Mouse (Mus musculus) neural tube, embryonic 13.5 days (tissue): ENCODE data around the gene Pah. TPM values are rescaled to one million over a fixed set of nuclear protein-coding genes. Genes with fewer than 3 reads are reported as not detected.

Source experiments
- ATAC-seq: fragments of 200-750 bp; cut with Nextera tagmentation; 2 replicates; pipeline ENCODE4 v1.8.0; 2017; ENCODE audit warnings: low read depth, mild to moderate bottlenecking, moderate TSS enrichment, moderate library complexity
- H3K27ac ChIP-seq: fragments of 300-500 bp; sonication (generic); replicated peaks from 2 replicates; pipeline ENCODE4 v1.5.1; 2015; ENCODE audit warnings: moderate library complexity, mild to moderate bottlenecking, inconsistent platforms
- H3K27me3 ChIP-seq: fragments of 300-500 bp; sonication (generic); 2 replicates; pipeline ENCODE4 v1.6.1; 2015; ENCODE audit warnings: mild to moderate bottlenecking, inconsistent platforms
- H3K36me3 ChIP-seq: fragments of 300-500 bp; sonication (generic); 2 replicates; pipeline ENCODE4 v1.6.1; 2015; ENCODE audit warnings: mild to moderate bottlenecking, inconsistent platforms
- H3K4me1 ChIP-seq: fragments of 300-500 bp; sonication (generic); replicated peaks from 2 replicates; pipeline ENCODE4 v1.6.1; 2015; ENCODE audit warnings: inconsistent platforms
- H3K4me2 ChIP-seq: fragments of 300-500 bp; sonication (generic); 2 replicates; pipeline ENCODE4 v1.6.1; 2015; ENCODE audit warnings: inconsistent platforms, mild to moderate bottlenecking, moderate library complexity
- H3K4me3 ChIP-seq: fragments of 300-500 bp; sonication (generic); 2 replicates; pipeline ENCODE4 v1.5.1; 2015; ENCODE audit warnings: mild to moderate bottlenecking, inconsistent platforms
- H3K9ac ChIP-seq: fragments of 300-500 bp; sonication (generic); 2 replicates; pipeline ENCODE4 v1.6.1; 2015; ENCODE audit warnings: moderate library complexity, mild to moderate bottlenecking, inconsistent platforms
- H3K9me3 ChIP-seq: fragments of 300-500 bp; sonication (generic); 2 replicates; pipeline ENCODE4 v1.6.1; 2016; ENCODE audit warnings: inconsistent platforms
- WGBS: fragments of 180-500 bp; shearing (Covaris S2); methylation state at CpG from one replicate; pipeline ENCODE4 v1.1.7; 2015; 5-methylcytosine and 5-hydroxymethylcytosine counted together
- polyA plus RNA-seq: library from polyadenylated mRNA; unstranded; fragments of >200 nt; fragmentation: Nextera tagmentation; extraction: Ambion mirVana; gene quantifications from 2 replicates; pipeline ENCODE4 v1.2.1, GENCODE M21; 2015

The Pah gene
- polyA plus RNA-seq, 1 experiment from 2014 or later, result not detected

DNA sequence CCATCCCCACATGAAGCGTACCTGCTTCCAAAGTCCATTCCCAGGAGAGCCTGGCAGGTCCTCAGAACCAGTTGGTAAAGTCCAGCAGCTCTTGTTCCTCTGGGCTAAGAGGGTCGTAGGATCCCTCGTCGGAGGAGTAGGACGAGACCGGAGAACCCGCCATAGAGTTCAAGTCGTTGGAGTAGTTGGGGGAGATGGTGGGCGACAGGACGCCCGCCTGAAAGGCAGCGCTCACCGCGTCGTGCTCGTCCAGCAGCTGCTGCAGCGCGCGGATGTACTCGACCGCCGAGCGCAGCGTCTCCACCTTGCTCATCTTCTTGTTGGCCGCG, 29.3 kb upstream of the Pah start:
- Histone ChIP-seq H3K27ac (peak overlapping the region; percentile 88), H3K9me3 (no peaks in the 10 kb centered on the region), H3K4me1 (peaks cover 64% of the 10 kb centered on the region), H3K9ac (peak overlapping the region; percentile 86), H3K27me3 (peaks cover 42% of the 10 kb centered on the region), H3K36me3 (no peaks in the 10 kb centered on the region), H3K4me3 (peak overlapping the region; percentile 64), H3K4me2 (peak overlapping the region; percentile 87)
- WGBS, result under 1% methylated on average over 26 of the region's 26 CpGs
- ATAC-seq, result no peak

DNA sequence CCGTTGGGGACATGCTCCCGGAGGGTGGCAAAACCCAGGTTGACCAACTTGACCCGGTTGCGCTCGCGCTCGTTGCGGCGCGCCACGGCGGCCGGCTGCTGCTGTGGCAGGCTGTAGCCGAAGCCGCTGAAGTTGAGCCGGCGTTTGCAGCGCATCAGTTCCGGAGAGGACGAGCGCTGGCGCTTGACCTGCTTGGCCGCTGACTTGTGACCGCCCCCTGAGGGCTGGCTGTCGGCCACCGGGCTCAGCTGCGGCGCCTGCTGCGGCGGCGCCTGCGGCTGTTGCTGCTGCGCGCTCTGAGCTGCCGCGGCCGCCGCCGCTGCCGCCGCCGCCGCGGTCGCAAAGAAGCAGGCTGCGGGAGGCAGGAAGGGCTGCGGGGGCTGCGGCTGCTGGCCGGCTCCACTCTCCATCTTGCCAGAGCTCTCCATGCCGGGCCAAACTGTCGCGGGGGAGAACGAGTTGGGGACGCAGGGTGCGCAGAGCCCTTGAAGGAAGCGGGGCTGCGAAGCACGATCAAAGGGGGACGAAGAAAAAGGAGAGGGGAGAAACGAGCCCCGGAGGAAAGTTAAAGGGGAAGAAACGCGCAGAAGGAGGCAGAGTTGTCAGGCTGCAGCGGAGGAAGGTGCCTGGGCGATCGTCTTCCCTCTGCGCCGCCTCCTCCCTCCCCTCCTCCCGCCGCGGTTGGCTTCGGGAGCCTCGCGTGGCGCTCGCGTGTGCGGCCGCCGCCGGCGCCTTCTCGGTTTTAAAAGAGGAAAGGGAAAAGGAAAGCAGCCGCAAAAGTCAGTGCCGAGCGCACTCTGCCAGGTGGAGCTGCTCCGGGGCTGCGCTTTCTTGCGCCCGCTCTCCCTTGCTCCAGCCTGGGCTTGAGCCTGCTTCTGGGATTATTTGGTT, 28.7 kb upstream of the Pah start:
- Histone ChIP-seq H3K9me3 (peaks cover 1% of the 10 kb centered on the region), H3K4me1 (peaks cover 58% of the 10 kb centered on the region), H3K4me2 (peak overlapping the region; percentile 87), H3K36me3 (no peaks in the 10 kb centered on the region), H3K4me3 (peak overlapping the region; percentile 64), H3K27me3 (peaks cover 40% of the 10 kb centered on the region), H3K27ac (peak overlapping the region; percentile 88), H3K9ac (peak overlapping the region; percentile 86)
- peak; percentile 30 for ATAC-seq
- WGBS, result under 1% methylated on average over 87 of the region's 90 CpGs

DNA sequence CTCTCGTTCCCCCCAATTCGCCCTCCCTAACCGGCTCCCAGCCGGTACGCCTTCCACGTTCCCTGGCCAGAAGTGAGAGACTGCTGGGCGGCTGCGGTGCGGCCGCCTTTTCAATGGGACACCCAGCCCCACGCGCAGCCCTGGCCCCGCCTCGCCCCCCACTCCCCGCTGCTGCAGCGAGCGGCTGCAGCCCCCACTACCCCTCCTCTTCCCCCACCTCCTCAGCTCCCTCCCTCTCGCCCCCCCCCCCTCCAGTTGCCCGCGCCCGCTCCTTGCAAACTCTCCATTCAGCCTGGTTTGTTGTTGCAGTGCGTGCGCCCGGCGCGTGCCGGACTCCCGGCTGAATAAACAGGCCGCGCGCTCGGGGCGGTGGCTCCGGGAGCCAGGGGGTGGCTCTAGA, 28.0 kb upstream of the Pah start, which contains the start of gene Ascl1:
Ascl1 (minus strand) TSS at position 85 of the 400 bp plus-strand sequence.
- Histone ChIP-seq H3K36me3 (no peaks in the 10 kb centered on the region), H3K27me3 (peaks cover 44% of the 10 kb centered on the region), H3K27ac (peak within 1 kb of the TSS; percentile 88), H3K4me2 (peak within 1 kb of the TSS; percentile 87), H3K4me3 (peak within 1 kb of the TSS; percentile 64), H3K4me1 (peaks cover 51% of the 10 kb centered on the region), H3K9ac (peak within 1 kb of the TSS; percentile 86), H3K9me3 (peaks cover 5% of the 10 kb centered on the region)
- WGBS, result under 1% methylated on average over 30 of the region's 34 CpGs
- ATAC-seq, result peak; percentile 69

DNA sequence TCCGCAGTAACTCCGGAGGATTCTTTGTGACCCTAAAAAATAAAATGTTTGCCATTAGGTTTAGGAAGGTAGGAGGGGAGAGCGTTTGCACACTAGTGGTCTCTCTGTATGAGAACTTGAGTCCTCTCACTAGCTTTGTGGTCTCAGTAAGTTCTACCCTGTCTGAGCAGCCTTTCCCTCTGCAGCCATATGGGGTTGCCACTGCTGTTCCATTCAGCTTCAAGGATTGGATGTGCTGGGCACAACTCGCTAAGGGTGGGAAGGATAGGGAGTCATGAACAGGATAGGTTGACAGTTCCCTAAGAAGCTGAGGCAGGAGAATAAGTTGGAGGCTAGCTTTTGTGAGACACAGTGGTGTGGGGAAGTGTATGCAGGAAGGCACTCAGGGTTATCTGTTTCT, 27.4 kb upstream of the Pah start:
- H3K9me3 ChIP-seq, result peaks cover 5% of the 10 kb centered on the region
- ATAC-seq, result peak; percentile 13; the same call in 1 of the 2 replicates
- no peaks in the 10 kb centered on the region for H3K36me3 ChIP-seq
- H3K27ac ChIP-seq, result peak overlapping the region; percentile 88; the same call in 1 of the 2 replicates
- H3K27me3 ChIP-seq, result peaks cover 50% of the 10 kb centered on the region
- H3K9ac ChIP-seq, result peak overlapping the region; percentile 86
- peaks cover 45% of the 10 kb centered on the region for H3K4me1 ChIP-seq
- H3K4me3 ChIP-seq, result peak overlapping the region; percentile 64
- peak overlapping the region; percentile 87 for H3K4me2 ChIP-seq
- 2% methylated on average over 4 of the region's 4 CpGs for WGBS

DNA sequence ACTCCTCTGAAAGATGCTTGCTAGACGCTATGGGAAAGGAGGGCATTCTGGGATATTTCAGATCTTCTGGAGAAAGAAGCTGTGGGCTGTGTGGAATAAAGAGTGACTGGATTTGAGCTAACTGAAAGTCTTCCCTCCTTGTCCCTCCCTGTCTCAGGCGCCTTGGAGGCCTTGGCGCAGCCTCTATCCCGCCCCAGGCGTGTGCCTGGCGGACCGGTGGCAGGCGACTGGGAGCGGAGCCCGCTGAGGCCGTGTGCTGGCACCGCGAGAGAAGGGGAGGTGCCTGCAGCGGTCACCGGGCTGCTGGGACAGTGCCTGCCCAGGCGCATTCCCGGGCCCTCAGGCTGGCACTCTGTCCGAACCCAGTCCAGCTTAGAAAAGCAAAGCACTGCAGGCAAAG, 27.0 kb upstream of the Pah start:
- peak overlapping the region; percentile 60 for H3K9ac ChIP-seq
- peaks cover 5% of the 10 kb centered on the region for H3K9me3 ChIP-seq
- H3K27me3 ChIP-seq, result peaks cover 52% of the 10 kb centered on the region
- ATAC-seq, result peak; percentile 33
- peak overlapping the region; percentile 64 for H3K4me3 ChIP-seq
- peaks cover 41% of the 10 kb centered on the region for H3K4me1 ChIP-seq
- H3K36me3 ChIP-seq, result no peaks in the 10 kb centered on the region
- H3K4me2 ChIP-seq, result peak overlapping the region; percentile 87
- peak overlapping the region; percentile 88; the same call in 1 of the 2 replicates for H3K27ac ChIP-seq
- 2% methylated on average over 18 of the region's 18 CpGs for WGBS

DNA sequence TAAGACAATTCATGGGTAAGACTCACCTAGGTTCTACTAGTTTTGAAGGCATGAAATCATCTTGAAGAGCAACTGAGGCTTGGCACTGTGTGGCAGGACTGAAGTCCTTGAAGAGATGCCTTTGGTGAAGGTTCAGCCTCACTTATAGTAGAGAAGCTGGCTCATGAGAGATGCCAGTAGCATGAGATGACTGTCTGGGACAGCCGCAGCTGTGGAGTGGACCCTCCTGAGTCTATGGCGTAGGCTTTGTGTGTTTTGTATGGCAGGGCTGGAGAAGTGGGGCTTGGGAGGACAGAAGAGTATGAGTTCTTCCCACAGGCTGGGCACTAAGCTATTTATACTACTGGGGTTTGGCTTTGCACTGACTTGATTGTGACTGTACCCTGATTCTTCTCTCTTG, 24.5 kb upstream of the Pah start:
- WGBS, result 94% methylated on average over 2 of the region's 2 CpGs
- no peak overlapping the region for H3K9ac ChIP-seq
- no peak for ATAC-seq
- no peak overlapping the region for H3K4me2 ChIP-seq
- H3K9me3 ChIP-seq, result peaks cover 5% of the 10 kb centered on the region
- H3K36me3 ChIP-seq, result no peaks in the 10 kb centered on the region
- H3K4me1 ChIP-seq, result peaks cover 37% of the 10 kb centered on the region
- no peak overlapping the region for H3K4me3 ChIP-seq
- H3K27ac ChIP-seq, result no peak overlapping the region
- peaks cover 57% of the 10 kb centered on the region for H3K27me3 ChIP-seq

DNA sequence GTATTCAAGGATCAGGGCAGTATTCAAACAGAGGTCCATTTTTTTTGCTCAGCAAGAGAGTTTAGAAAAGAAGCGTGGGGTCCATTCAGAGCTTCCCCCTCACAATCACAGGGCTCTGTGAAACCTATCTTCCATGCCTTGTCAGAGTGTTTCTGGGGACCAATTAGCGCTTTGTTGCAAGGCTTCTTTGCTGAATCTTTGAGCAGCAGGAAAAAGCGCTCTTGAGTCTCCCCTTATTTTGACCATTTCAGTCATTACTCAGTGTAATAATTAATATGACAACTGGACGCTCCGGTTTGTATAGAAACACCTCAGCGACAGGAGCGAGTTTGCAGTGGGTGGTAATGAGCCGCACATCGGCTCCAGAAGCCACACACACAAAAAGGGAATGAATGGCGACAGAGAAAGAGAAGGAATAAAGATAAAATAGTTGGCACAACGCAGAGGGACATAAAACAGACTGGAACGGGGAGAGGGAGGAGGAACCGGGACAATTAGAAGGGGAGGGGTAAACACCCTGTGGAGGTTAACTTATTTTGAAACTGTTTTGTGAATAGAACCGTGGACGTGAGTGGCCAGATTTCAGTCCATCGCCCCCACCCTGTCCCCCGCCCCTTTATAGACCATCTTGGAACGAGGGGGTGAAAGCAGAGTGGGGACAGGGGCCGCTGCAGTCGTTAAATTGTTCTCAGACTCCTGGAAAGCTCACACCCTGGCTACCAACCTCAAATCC, 20.5 kb upstream of the Pah start:
- peak overlapping the region; percentile 17 for H3K4me3 ChIP-seq
- peaks cover 20% of the 10 kb centered on the region for H3K4me1 ChIP-seq
- peaks cover 54% of the 10 kb centered on the region for H3K27me3 ChIP-seq
- peaks cover 5% of the 10 kb centered on the region for H3K9me3 ChIP-seq
- H3K4me2 ChIP-seq, result peak overlapping the region; percentile 52
- no peaks in the 10 kb centered on the region for H3K36me3 ChIP-seq
- 6% methylated on average over 20 of the region's 20 CpGs for WGBS
- ATAC-seq, result peak; percentile 63
- H3K9ac ChIP-seq, result peak overlapping the region; percentile 18
- peak overlapping the region; percentile 33 for H3K27ac ChIP-seq

DNA sequence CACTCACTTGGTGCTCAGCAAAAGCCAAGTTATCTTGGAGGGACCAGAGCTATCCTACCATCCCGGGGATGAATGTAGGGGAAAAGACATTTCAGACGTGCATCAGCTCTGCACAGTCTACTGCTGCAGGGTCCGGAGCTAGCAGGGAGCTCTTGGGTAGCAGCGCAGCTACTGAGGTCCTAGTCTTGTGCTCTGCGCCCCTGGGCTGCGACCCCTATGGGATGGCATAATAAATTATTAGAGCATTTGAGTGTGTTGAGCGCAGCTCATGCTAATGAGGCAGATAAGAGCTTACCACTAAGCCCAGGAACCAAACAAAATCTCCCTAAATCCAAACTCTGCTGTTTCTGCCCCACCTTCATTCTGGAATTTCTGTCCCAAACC, 19.9 kb upstream of the Pah start:
- Histone ChIP-seq H3K27ac (peak overlapping the region; percentile 33; the same call in 1 of the 2 replicates), H3K9me3 (peaks cover 5% of the 10 kb centered on the region), H3K4me3 (peak overlapping the region; percentile 17), H3K27me3 (peaks cover 51% of the 10 kb centered on the region), H3K9ac (peak overlapping the region; percentile 18; the same call in 1 of the 2 replicates), H3K4me2 (peak overlapping the region; percentile 52), H3K4me1 (peaks cover 20% of the 10 kb centered on the region), H3K36me3 (no peaks in the 10 kb centered on the region)
- 2% methylated on average over 7 of the region's 7 CpGs for WGBS
- peak; percentile 56 for ATAC-seq

DNA sequence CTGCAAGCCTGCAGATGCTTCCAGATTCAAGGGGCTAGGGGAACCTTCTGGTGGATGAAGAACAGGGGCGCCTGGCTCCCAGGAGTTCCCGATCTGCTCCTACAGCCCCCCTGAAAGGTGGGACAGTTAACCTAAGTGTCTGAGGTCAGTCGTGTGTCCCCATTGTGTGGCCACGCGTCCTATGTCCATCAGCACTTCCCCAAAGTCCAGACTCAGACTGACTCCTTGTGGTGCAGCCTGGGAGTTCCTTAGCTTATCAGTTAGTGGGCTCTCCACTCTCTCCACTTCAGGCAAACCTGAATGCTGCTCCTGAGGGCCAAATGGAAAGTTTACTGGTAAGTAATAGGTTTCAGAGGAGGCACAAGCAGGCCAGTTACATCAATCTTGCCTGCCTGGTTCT, 19.3 kb upstream of the Pah start:
- WGBS, result 12% methylated on average over 5 of the region's 5 CpGs
- no peak for ATAC-seq
- peaks cover 44% of the 10 kb centered on the region for H3K27me3 ChIP-seq
- H3K27ac ChIP-seq, result no peak overlapping the region
- no peaks in the 10 kb centered on the region for H3K36me3 ChIP-seq
- peaks cover 20% of the 10 kb centered on the region for H3K4me1 ChIP-seq
- no peak overlapping the region for H3K9ac ChIP-seq
- peaks cover 5% of the 10 kb centered on the region for H3K9me3 ChIP-seq
- no peak overlapping the region for H3K4me2 ChIP-seq
- no peak overlapping the region for H3K4me3 ChIP-seq

DNA sequence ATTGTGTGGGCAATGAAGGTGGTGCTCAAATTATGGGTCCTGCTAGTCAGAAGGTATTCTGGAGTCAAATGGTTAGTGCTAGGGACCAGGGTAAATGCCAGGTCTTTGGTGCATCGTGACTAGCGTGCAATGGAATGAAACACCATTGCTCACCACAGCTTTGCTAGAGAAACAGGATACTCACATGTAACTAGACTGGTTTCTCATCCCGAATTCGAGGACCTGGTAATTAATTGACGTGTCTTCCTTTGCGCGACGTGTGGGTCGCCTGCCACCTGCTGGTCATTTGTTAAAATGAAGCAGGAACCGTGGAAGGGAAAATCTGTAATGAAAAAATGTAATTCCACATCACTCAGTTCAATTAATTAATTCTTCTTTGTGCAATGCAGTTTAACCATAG, 17.6 kb upstream of the Pah start:
- no peaks in the 10 kb centered on the region for H3K9me3 ChIP-seq
- H3K27ac ChIP-seq, result no peak overlapping the region
- H3K36me3 ChIP-seq, result no peaks in the 10 kb centered on the region
- peak overlapping the region; percentile 39 for H3K4me2 ChIP-seq
- peaks cover 35% of the 10 kb centered on the region for H3K27me3 ChIP-seq
- H3K4me3 ChIP-seq, result no peak overlapping the region
- H3K4me1 ChIP-seq, result peaks cover 20% of the 10 kb centered on the region
- peak; percentile 20; the same call in 1 of the 2 replicates for ATAC-seq
- 1% methylated on average over 10 of the region's 10 CpGs for WGBS
- no peak overlapping the region for H3K9ac ChIP-seq

DNA sequence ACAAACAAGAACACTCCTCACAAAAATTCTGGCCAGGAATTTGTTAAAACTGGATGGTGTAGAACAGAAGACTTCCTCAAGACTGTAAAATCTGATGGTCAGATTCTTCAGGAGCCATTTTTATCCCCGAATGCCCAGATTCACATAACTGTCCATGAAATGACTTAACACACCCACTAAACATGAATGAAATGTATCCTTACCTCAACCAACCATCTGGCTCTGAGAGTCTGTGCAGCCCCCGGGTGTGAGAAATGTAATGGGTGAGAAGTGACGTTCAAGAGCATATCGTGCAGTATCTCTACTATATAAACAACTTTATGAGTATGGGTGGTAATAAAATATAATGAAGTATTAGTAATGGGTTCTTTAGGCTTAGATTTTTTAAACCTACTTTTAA, 13.0 kb upstream of the Pah start:
- H3K4me2 ChIP-seq, result no peak overlapping the region
- H3K27ac ChIP-seq, result no peak overlapping the region
- H3K27me3 ChIP-seq, result peaks cover 9% of the 10 kb centered on the region
- peaks cover 4% of the 10 kb centered on the region; the same call in 1 of the 2 replicates for H3K4me1 ChIP-seq
- no peak overlapping the region for H3K9ac ChIP-seq
- 89% methylated on average over 4 of the region's 4 CpGs for WGBS
- no peak for ATAC-seq
- no peaks in the 10 kb centered on the region for H3K36me3 ChIP-seq
- no peak overlapping the region for H3K4me3 ChIP-seq
- H3K9me3 ChIP-seq, result no peaks in the 10 kb centered on the region

DNA sequence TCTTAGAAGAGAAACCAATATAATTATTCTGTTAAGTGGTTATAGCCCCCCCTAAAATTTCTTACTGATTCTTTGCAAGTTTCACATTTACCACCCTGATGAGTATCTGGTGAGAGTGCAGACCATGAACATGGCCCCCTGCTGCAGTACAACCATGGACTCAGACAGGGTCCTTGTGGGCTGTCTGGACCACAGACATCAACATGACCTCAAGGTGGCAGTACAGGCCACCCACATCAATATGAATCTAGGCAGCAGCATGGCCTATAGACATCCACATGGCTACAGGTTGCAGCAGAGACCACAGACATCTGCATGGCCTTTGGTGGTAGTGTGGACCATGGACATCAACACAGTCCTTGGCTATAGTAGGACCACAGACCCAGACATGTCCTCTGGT, 8.5 kb upstream of the Pah start:
- Histone ChIP-seq H3K36me3 (no peaks in the 10 kb centered on the region), H3K9me3 (no peaks in the 10 kb centered on the region), H3K27me3 (no peaks in the 10 kb centered on the region), H3K4me2 (no peak overlapping the region), H3K27ac (no peak overlapping the region), H3K4me3 (no peak overlapping the region), H3K9ac (no peak overlapping the region), H3K4me1 (no peaks in the 10 kb centered on the region)
- no peak for ATAC-seq
